Mouse (Mus musculus): Measurements from ENCODE around the gene A4galt. TPM values are rescaled to one million over a fixed set of nuclear protein-coding genes. Genes with fewer than 3 reads are reported as not detected.

Gene A4galt
- polyA plus RNA-seq, 2 experiments, result 0.07 to 0.08 TPM

DNA sequence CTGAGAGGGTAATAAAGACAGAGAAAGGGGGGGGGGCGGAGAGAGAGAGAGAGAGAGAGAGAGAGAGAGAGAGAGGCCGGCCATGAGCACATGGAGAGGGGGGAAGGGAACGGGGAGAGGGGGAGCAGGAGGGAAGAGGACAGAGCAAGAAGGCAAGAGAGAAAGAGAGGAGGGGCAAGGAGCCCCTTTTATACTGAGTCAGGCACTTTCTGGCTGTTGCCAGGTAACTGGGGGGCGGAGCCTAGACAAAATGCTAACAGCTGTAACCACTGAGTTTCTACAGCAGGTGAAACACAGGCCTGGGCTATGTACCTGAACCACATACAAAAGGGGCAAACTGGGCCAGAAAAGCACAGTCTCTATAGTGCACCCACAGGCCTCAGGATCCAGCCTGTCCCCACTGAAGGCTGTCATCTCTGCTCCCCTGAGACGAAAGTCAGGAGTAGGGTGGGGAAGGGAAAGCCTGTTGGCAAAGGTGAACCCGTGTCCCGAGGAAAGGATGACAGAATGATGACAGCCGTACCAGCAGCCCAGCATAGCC is 45.3 kb upstream of the A4galt start:
- no peak overlapping the region for H3K4me2 ChIP-seq (ENCODE audit: low read depth)
- H3K4me1 ChIP-seq (replicated peaks; ENCODE audit: control insufficient read depth in 2 of 2, insufficient read depth in 2 of 2, low read length in 1 of 2), result peaks cover 0 to 13% of the 10 kb centered on the region in 2 experiments; a peak in 3 of 4 replicates
- H3K27me3 ChIP-seq (ENCODE audit: control insufficient read depth, insufficient read depth, low read length), result no peaks in the 10 kb centered on the region
- ATAC-seq (ENCODE audit: insufficient read depth) (no peak), DNase-seq (ENCODE audit: low read depth in 3 of 3, low spot score in 3 of 3) (no peak)
- H3K9ac ChIP-seq (replicated peaks), result no peak overlapping the region
- no peak overlapping the region for H3K27ac ChIP-seq
- no peak overlapping the region for H3K4me3 ChIP-seq (ENCODE audit: insufficient read depth in 1 of 2, low read depth in 2 of 2, low read length in 2 of 2)
- TF ChIP-seq CTCF (IDR thresholded peaks at IDR 0.05; ENCODE audit: low read depth) (no peak), EP300 (IDR thresholded peaks at IDR 0.05; ENCODE audit: low read depth) (no peak)
- WGBS (ENCODE audit: insufficient replicate concordance), result 63% methylated on average over 7 of the region's 8 CpGs
- no peaks in the 10 kb centered on the region for H3K9me3 ChIP-seq (ENCODE audit: control insufficient read depth, low read length)
- H3K36me3 ChIP-seq (replicated peaks; ENCODE audit: control insufficient read depth, insufficient read depth, low read depth), result no peaks in the 10 kb centered on the region

DNA sequence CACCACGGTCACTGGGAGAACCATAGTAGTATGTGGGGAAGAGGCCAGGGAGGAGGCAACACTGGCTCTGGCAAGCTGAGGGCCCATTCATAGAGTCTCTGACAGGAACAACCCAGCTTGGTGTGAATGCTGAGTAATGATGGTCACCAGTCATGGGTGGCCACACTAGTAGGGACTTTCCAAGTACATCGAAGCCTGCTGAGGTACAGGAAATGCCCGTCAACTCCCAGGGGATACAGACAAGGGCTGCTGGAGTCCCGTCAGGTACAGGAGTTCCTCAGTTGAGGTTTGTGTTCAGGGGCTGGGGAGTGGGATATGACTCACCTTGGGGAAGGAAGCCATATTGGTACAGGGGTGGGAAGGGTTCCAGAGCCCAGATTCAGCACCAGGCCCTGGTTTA is 44.5 kb upstream of the A4galt start:
- H3K4me2 ChIP-seq (ENCODE audit: low read depth), result no peak overlapping the region
- H3K36me3 ChIP-seq (replicated peaks; ENCODE audit: control insufficient read depth, insufficient read depth, low read depth), result no peaks in the 10 kb centered on the region
- 58% methylated on average over 4 of the region's 4 CpGs for WGBS (ENCODE audit: insufficient replicate concordance)
- H3K27me3 ChIP-seq (ENCODE audit: control insufficient read depth, insufficient read depth, low read length), result no peaks in the 10 kb centered on the region
- no peak for DNase-seq (ENCODE audit: low read depth in 3 of 3, low spot score in 3 of 3)
- no peak overlapping the region for H3K27ac ChIP-seq
- no peak overlapping the region for H3K4me3 ChIP-seq (ENCODE audit: insufficient read depth in 1 of 2, low read depth in 2 of 2, low read length in 2 of 2)
- H3K9ac ChIP-seq (replicated peaks), result no peak overlapping the region
- no peak for ATAC-seq (ENCODE audit: insufficient read depth)
- TF ChIP-seq CTCF (IDR thresholded peaks at IDR 0.05; ENCODE audit: low read depth), result no peak
- TF ChIP-seq EP300 (IDR thresholded peaks at IDR 0.05; ENCODE audit: low read depth), result no peak
- peaks cover 0 to 13% of the 10 kb centered on the region in 2 experiments; a peak in 3 of 4 replicates for H3K4me1 ChIP-seq (replicated peaks; ENCODE audit: control insufficient read depth in 2 of 2, insufficient read depth in 2 of 2, low read length in 1 of 2)
- no peaks in the 10 kb centered on the region for H3K9me3 ChIP-seq (ENCODE audit: control insufficient read depth, low read length)

DNA sequence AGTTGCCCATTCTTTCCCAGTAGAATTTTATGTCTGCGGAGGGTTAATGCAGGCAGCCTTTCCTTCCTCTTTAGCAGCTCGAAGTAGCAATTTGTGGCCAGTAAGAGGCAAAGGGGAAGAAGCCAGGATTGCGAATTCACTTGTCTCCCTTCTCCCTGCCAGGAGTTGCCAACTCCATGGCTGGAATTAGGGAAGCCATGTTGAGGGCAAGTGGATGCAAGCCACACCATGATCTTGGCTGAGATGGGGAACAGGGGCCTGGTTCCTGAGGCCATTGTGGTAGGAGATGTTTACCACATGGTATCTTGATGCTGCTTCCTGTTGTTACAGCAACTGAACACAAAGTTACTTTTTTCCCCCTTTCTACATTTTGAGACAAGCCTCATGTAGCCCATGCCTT is 43.4 kb upstream of the A4galt start:
- WGBS (ENCODE audit: insufficient replicate concordance), result 28% methylated on average over 3 of the region's 3 CpGs
- Histone ChIP-seq H3K9ac (replicated peaks) (no peak overlapping the region), H3K27me3 (ENCODE audit: control insufficient read depth, insufficient read depth, low read length) (no peaks in the 10 kb centered on the region), H3K36me3 (replicated peaks; ENCODE audit: control insufficient read depth, insufficient read depth, low read depth) (no peaks in the 10 kb centered on the region), H3K4me2 (ENCODE audit: low read depth) (no peak overlapping the region), H3K4me3 (ENCODE audit: insufficient read depth in 1 of 2, low read depth in 2 of 2, low read length in 2 of 2) (no peak overlapping the region), H3K27ac (no peak overlapping the region), H3K4me1 (replicated peaks; ENCODE audit: control insufficient read depth in 2 of 2, insufficient read depth in 2 of 2, low read length in 1 of 2) (peaks cover 0 to 10% of the 10 kb centered on the region in 2 experiments; a peak in 2 of 4 replicates), H3K9me3 (ENCODE audit: control insufficient read depth, low read length) (no peaks in the 10 kb centered on the region)
- no peak for TF ChIP-seq CTCF (IDR thresholded peaks at IDR 0.05; ENCODE audit: low read depth)
- TF ChIP-seq EP300 (IDR thresholded peaks at IDR 0.05; ENCODE audit: low read depth), result no peak
- ATAC-seq (ENCODE audit: insufficient read depth) (no peak), DNase-seq (ENCODE audit: low read depth in 3 of 3, low spot score in 3 of 3) (no peak)

DNA sequence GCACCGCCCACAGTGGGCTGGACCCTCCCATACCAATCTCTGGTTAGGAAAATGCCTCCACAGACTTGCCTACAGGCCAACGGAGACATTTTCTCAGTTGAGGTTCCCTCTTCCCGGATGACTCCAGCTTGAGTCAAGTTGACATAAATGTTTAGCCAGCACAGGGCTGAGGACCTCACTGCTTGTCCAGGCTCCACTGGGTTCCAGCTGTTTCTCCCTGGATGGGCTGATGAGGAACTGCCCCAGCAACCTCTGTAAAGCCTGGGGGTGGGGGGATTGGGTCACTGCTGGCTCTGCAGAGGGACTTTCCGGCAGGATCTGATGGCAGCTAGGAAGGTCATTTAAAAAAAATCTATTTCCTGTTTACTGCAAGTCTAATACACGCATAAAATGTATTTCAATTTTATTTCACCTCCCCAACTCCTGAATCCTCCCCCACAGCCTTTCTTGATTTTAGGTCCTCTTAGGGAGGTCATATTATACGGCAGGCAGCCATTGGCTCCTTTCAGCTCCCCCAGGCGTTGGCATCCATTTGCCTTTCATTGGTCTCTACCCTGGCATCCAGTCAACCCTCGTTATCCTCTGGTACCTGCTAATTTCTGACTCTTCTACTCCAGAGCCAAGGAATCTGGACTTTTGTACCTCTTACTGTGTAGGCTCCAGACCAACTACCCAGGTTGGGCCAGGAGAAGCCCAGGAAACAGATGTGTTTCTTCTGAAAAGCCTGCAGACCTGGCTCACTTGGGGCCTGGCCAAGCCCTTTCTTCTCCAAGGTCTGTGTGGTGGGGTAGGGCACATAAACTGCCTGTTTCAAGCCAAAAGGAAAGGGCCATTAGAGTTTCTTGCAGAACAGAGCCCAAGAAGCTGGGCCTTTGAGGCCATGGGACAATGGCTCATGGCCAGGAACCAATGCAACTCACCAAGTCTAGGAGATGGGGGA is 42.4 kb upstream of the A4galt start:
- no peak overlapping the region for H3K9ac ChIP-seq (replicated peaks)
- DNase-seq (ENCODE audit: low read depth in 3 of 3, low spot score in 3 of 3) (no peak), ATAC-seq (ENCODE audit: insufficient read depth) (no peak)
- H3K27me3 ChIP-seq (ENCODE audit: control insufficient read depth, insufficient read depth, low read length), result no peaks in the 10 kb centered on the region
- H3K27ac ChIP-seq, result no peak overlapping the region
- no peaks in the 10 kb centered on the region for H3K36me3 ChIP-seq (replicated peaks; ENCODE audit: control insufficient read depth, insufficient read depth, low read depth)
- 71% methylated on average over 8 of the region's 8 CpGs for WGBS (ENCODE audit: insufficient replicate concordance)
- no peak for TF ChIP-seq EP300 (IDR thresholded peaks at IDR 0.05; ENCODE audit: low read depth)
- no peak for TF ChIP-seq CTCF (IDR thresholded peaks at IDR 0.05; ENCODE audit: low read depth)
- H3K4me1 ChIP-seq (replicated peaks; ENCODE audit: control insufficient read depth in 2 of 2, insufficient read depth in 2 of 2, low read length in 1 of 2), result peaks cover 0 to 6% of the 10 kb centered on the region in 2 experiments; a peak in 1 of 4 replicates
- H3K4me2 ChIP-seq (ENCODE audit: low read depth), result no peak overlapping the region
- H3K4me3 ChIP-seq (ENCODE audit: insufficient read depth in 1 of 2, low read depth in 2 of 2, low read length in 2 of 2), result no peak overlapping the region
- no peaks in the 10 kb centered on the region for H3K9me3 ChIP-seq (ENCODE audit: control insufficient read depth, low read length)

DNA sequence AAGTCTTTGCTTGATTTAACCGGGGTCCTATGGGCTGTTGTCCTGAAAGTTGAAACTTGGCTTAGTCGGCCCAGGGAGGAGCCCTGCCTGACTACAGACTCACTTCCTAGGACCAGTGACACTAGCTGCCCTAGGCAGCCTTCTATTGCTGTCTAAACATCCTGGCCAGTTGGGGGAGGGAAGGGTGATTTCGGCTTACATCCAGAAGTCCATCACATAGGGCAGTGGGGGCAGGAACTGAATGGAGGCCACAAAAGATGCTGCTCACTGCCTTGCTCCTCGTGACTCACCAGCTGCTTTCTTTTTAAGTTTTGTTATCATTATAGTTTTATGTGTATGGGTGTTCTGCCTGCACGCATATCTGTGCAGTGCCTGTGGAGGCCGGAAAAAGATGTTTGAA is 41.6 kb upstream of the A4galt start:
- peaks cover 0 to 6% of the 10 kb centered on the region in 2 experiments; a peak in 1 of 4 replicates for H3K4me1 ChIP-seq (replicated peaks; ENCODE audit: control insufficient read depth in 2 of 2, insufficient read depth in 2 of 2, low read length in 1 of 2)
- no peaks in the 10 kb centered on the region for H3K36me3 ChIP-seq (replicated peaks; ENCODE audit: control insufficient read depth, insufficient read depth, low read depth)
- 64% methylated on average over 6 of the region's 6 CpGs for WGBS (ENCODE audit: insufficient replicate concordance)
- 0 out of 2 replicates have a peak, but pooled peaks have one; percentile 26 for ATAC-seq (ENCODE audit: insufficient read depth)
- H3K9ac ChIP-seq (replicated peaks), result no peak overlapping the region
- H3K9me3 ChIP-seq (ENCODE audit: control insufficient read depth, low read length), result no peaks in the 10 kb centered on the region
- no peak overlapping the region for H3K27ac ChIP-seq
- TF ChIP-seq CTCF (IDR thresholded peaks at IDR 0.05; ENCODE audit: low read depth), result no peak
- TF ChIP-seq EP300 (IDR thresholded peaks at IDR 0.05; ENCODE audit: low read depth), result no peak
- H3K4me3 ChIP-seq (ENCODE audit: insufficient read depth in 1 of 2, low read depth in 2 of 2, low read length in 2 of 2), result no peak overlapping the region
- no peak overlapping the region for H3K4me2 ChIP-seq (ENCODE audit: low read depth)
- no peak for DNase-seq (ENCODE audit: low read depth in 3 of 3, low spot score in 3 of 3)
- H3K27me3 ChIP-seq (ENCODE audit: control insufficient read depth, insufficient read depth, low read length), result no peaks in the 10 kb centered on the region

Data from liver, embryonic 14.5 days (tissue).